Mouse (Mus musculus) inflammation-experienced regulatory T-cells, adult 6 months (primary cell): ENCODE results near the gene Eps8l1. TPM values are rescaled to one million over a fixed set of nuclear protein-coding genes. Genes with fewer than 3 reads are reported as not detected.
"Not testable (repeated sequence)": the region's sequence is repeated elsewhere in the genome, so short reads cannot be mapped to it uniquely, and the experiment has no call there.

Experiments
- ATAC-seq: one replicate; pipeline ENCODE4 v1.8.0; 2017
- polyA plus RNA-seq, 3 experiments: library from polyadenylated mRNA; unstranded; fragments of 100-300 nt; shearing (Covaris generic); gene quantifications; one replicate each; pipeline ENCODE4 v1.2.1; 2017

Eps8l1 gene
- polyA plus RNA-seq, result 10 to 100 TPM in 2 of 3 experiments, 1 to 10 TPM in 1; 3.8 to 22.3 (median 12.5) TPM

GRCm38 (mm10) chr7:4460576-4461434 is at the start of gene Eps8l1:
Eps8l1 (plus strand) TSS chr7:4460674.
- peak; percentile 53 for ATAC-seq

GRCm38 (mm10) chr7:4412406-4412805 is 48.1 kb upstream of the Eps8l1 start:
- not testable (repeated sequence) for ATAC-seq

- ATAC-seq, result no peak
Measured at GRCm38 (mm10) chr7:4419681-4420080, 40.8 kb upstream of the Eps8l1 start.

- ATAC-seq, result no peak
Measured at GRCm38 (mm10) chr7:4420230-4420629, 40.2 kb upstream of the Eps8l1 start.

- peak; percentile 100 for ATAC-seq
Measured at GRCm38 (mm10) chr7:4427161-4427912, 33.1 kb upstream of the Eps8l1 start.

GRCm38 (mm10) chr7:4430246-4430844 is 30.1 kb upstream of the Eps8l1 start:
- no peak for ATAC-seq

GRCm38 (mm10) chr7:4431548-4431947 is 28.9 kb upstream of the Eps8l1 start:
- no peak for ATAC-seq

GRCm38 (mm10) chr7:4432026-4432425 is 28.4 kb upstream of the Eps8l1 start:
- ATAC-seq, result no peak

- ATAC-seq, result no peak
Measured at GRCm38 (mm10) chr7:4437721-4438120, 22.8 kb upstream of the Eps8l1 start.

GRCm38 (mm10) chr7:4440549-4440948 is 19.9 kb upstream of the Eps8l1 start:
- no peak for ATAC-seq

GRCm38 (mm10) chr7:4445216-4445791 is 15.2 kb upstream of the Eps8l1 start, which contains the start of gene Rdh13:
Rdh13 (minus strand) TSS chr7:4445649.
- peak; percentile 100 for ATAC-seq

GRCm38 (mm10) chr7:4447138-4447537 is 13.3 kb upstream of the Eps8l1 start:
- ATAC-seq, result no peak

- no peak for ATAC-seq
Measured at GRCm38 (mm10) chr7:4448439-4448838, 12.0 kb upstream of the Eps8l1 start.

- ATAC-seq, result no peak
Measured at GRCm38 (mm10) chr7:4449211-4449610, 11.3 kb upstream of the Eps8l1 start.

- ATAC-seq, result no peak
Measured at GRCm38 (mm10) chr7:4452644-4453043, 7.8 kb upstream of the Eps8l1 start.

GRCm38 (mm10) chr7:4464194-4464824 is 3.8 kb downstream of the Eps8l1 start:
- peak; percentile 77 for ATAC-seq

- no peak for ATAC-seq
Measured at GRCm38 (mm10) chr7:4467801-4468200, 7.3 kb downstream of the Eps8l1 start.

- ATAC-seq, result peak; percentile 28
Measured at GRCm38 (mm10) chr7:4470275-4471178, 10.1 kb downstream of the Eps8l1 start.

- peak; percentile 50 for ATAC-seq
Measured at GRCm38 (mm10) chr7:4471179-4471555, 10.7 kb downstream of the Eps8l1 start.

- no peak for ATAC-seq
Measured at GRCm38 (mm10) chr7:4473940-4474339, 13.5 kb downstream of the Eps8l1 start.
